16 mouse cellular contexts compared by ENCODE assay signal in genomic region chr7:81564766-81565165, GRCm38 (mm10). TPM values are rescaled to one million over a fixed set of nuclear protein-coding genes. Genes with fewer than 3 reads are reported as not detected.
DNase-seq lines count a peak whose midpoint lies in the region; ATAC-seq and TF ChIP-seq lines count a peak whose summit lies in the region.
"Had no signal": no experiment of that assay in that cellular context is flagged by ENCODE, and none has a peak within 500 bp of the region (broad histone marks: within the 10 kb centered on the region; RNA-seq: fewer than 3 reads in every experiment).

No protein-coding gene starts in this region.

- peaks cover 47% of the 10 kb centered on the region for H3K4me1 ChIP-seq in heart, embryonic 10.5 days
- H3K4me1 ChIP-seq in hindbrain, embryonic 10.5 days (replicated peaks) = peaks cover 15% of the 10 kb centered on the region; the same call in 1 of the 2 replicates
- peaks cover 5% of the 10 kb centered on the region; the same call in 1 of the 2 replicates for H3K4me1 ChIP-seq in hindbrain, embryonic 12.5 days
- no peaks in the 10 kb centered on the region for H3K4me1 ChIP-seq in midbrain, embryonic 11.5 days (ENCODE audit: control insufficient read depth, insufficient read depth, low read length)
- H3K4me1 ChIP-seq in midbrain, postnatal 0 days (ENCODE audit: insufficient read depth, low read length) = no peaks in the 10 kb centered on the region
- H3K4me1 ChIP-seq: embryonic facial prominence, embryonic 15.5 days had no signal

- no peak for TF ChIP-seq CTCF in midbrain, postnatal 0 days (IDR thresholded peaks at IDR 0.05)

- peak overlapping the region; percentile 57 for H3K4me3 ChIP-seq in heart, embryonic 10.5 days
- no peak overlapping the region for H3K4me3 ChIP-seq in hindbrain, embryonic 10.5 days
- H3K4me3 ChIP-seq in hindbrain, embryonic 12.5 days = no peak overlapping the region
- H3K4me3 ChIP-seq in midbrain, embryonic 11.5 days (ENCODE audit: low read depth, low read length) = no peak overlapping the region
- H3K4me3 ChIP-seq in midbrain, postnatal 0 days (ENCODE audit: low read depth, low read length) = no peak overlapping the region
- H3K4me3 ChIP-seq: embryonic facial prominence, embryonic 15.5 days; midbrain, embryonic 10.5 days had no signal

- H3K9ac ChIP-seq in hindbrain, embryonic 12.5 days = no peak overlapping the region
- H3K9ac ChIP-seq in midbrain, embryonic 11.5 days (ENCODE audit: low read length) = no peak overlapping the region
- no peak overlapping the region for H3K9ac ChIP-seq in midbrain, postnatal 0 days (replicated peaks; ENCODE audit: low read length, poor library complexity, severe bottlenecking)
- H3K9ac ChIP-seq: embryonic facial prominence, embryonic 15.5 days had no signal

- H3K9me3 ChIP-seq in heart, embryonic 10.5 days = no peaks in the 10 kb centered on the region
- no peaks in the 10 kb centered on the region for H3K9me3 ChIP-seq in hindbrain, embryonic 10.5 days
- no peaks in the 10 kb centered on the region for H3K9me3 ChIP-seq in hindbrain, embryonic 12.5 days (replicated peaks)
- no peaks in the 10 kb centered on the region for H3K9me3 ChIP-seq in midbrain, embryonic 11.5 days (ENCODE audit: control insufficient read depth, low read length)
- H3K9me3 ChIP-seq in midbrain, postnatal 0 days (ENCODE audit: low read length) = no peaks in the 10 kb centered on the region
- H3K9me3 ChIP-seq: embryonic facial prominence, embryonic 15.5 days; midbrain, embryonic 10.5 days had no signal

- peaks cover 4% of the 10 kb centered on the region for H3K36me3 ChIP-seq in heart, embryonic 10.5 days
- no peaks in the 10 kb centered on the region for H3K36me3 ChIP-seq in hindbrain, embryonic 10.5 days
- H3K36me3 ChIP-seq in hindbrain, embryonic 12.5 days = no peaks in the 10 kb centered on the region
- no peaks in the 10 kb centered on the region for H3K36me3 ChIP-seq in midbrain, embryonic 11.5 days (ENCODE audit: control insufficient read depth, insufficient read depth, low read length)
- no peaks in the 10 kb centered on the region for H3K36me3 ChIP-seq in midbrain, postnatal 0 days (ENCODE audit: insufficient read depth, low read length)
- H3K36me3 ChIP-seq: embryonic facial prominence, embryonic 15.5 days; midbrain, embryonic 10.5 days had no signal

- no peak for ATAC-seq in hindbrain, embryonic 12.5 days (ENCODE audit: low FRiP score)
- no peak for ATAC-seq in midbrain, embryonic 11.5 days (ENCODE audit: low FRiP score)
- ATAC-seq in midbrain, postnatal 0 days (ENCODE audit: low FRiP score) = no peak
- ATAC-seq: inflammation-experienced regulatory T-cells, adult 6 months; Patski had no signal

- peak overlapping the region; percentile 90 for H3K27ac ChIP-seq in heart, embryonic 10.5 days
- H3K27ac ChIP-seq in hindbrain, embryonic 10.5 days = peak overlapping the region; percentile 42; the same call in 1 of the 2 replicates
- H3K27ac ChIP-seq in hindbrain, embryonic 12.5 days = no peak overlapping the region; the same call in 1 of the 2 replicates
- no peak overlapping the region for H3K27ac ChIP-seq in midbrain, embryonic 11.5 days (ENCODE audit: low read depth, low read length)
- H3K27ac ChIP-seq in midbrain, postnatal 0 days (ENCODE audit: low read depth, low read length) = no peak overlapping the region
- H3K27ac ChIP-seq: embryonic facial prominence, embryonic 15.5 days; midbrain, embryonic 10.5 days had no signal

- DNase-seq in heart, embryonic 10.5 days (ENCODE audit: low spot score) = peak; percentile 68
- no peak for DNase-seq in heart, postnatal 4 days
- no peak for DNase-seq in hindbrain, embryonic 10.5 days (ENCODE audit: low spot score)
- peak; percentile 33 for DNase-seq in midbrain, embryonic 11.5 days (ENCODE audit: low spot score, missing footprints)
- DNase-seq in midbrain, postnatal 0 days (ENCODE audit: low spot score) = no peak
- no peak for DNase-seq in kidney, postnatal 25 days
- DNase-seq: adrenal gland, postnatal 36 days; cerebellum, adult 9-10 months; kidney, adult 18-20 months; lung, adult 18-20 months; lung, postnatal 10 days had no signal

- H3K4me2 ChIP-seq in hindbrain, embryonic 12.5 days (replicated peaks) = no peak overlapping the region
- no peak overlapping the region for H3K4me2 ChIP-seq in midbrain, embryonic 11.5 days
- no peak overlapping the region for H3K4me2 ChIP-seq in midbrain, postnatal 0 days (ENCODE audit: low read depth, low read length, poor library complexity, severe bottlenecking)
- H3K4me2 ChIP-seq: embryonic facial prominence, embryonic 15.5 days had no signal

- H3K27me3 ChIP-seq in heart, embryonic 10.5 days (ENCODE audit: insufficient read depth, poor library complexity, severe bottlenecking) = no peaks in the 10 kb centered on the region
- H3K27me3 ChIP-seq in hindbrain, embryonic 10.5 days (ENCODE audit: insufficient read depth, poor library complexity, severe bottlenecking) = no peaks in the 10 kb centered on the region; the same call in 1 of the 2 replicates
- no peaks in the 10 kb centered on the region for H3K27me3 ChIP-seq in hindbrain, embryonic 12.5 days
- H3K27me3 ChIP-seq in midbrain, embryonic 11.5 days (ENCODE audit: control insufficient read depth, insufficient read depth, low read length) = no peaks in the 10 kb centered on the region
- H3K27me3 ChIP-seq in midbrain, postnatal 0 days (ENCODE audit: insufficient read depth, low read length) = no peaks in the 10 kb centered on the region
- H3K27me3 ChIP-seq: embryonic facial prominence, embryonic 15.5 days had no signal

- 76% methylated on average over 7 of the region's 7 CpGs for WGBS in heart, embryonic 10.5 days
- WGBS in hindbrain, embryonic 10.5 days = 77% methylated on average over 7 of the region's 7 CpGs
- WGBS in hindbrain, embryonic 12.5 days = 76% methylated on average over 7 of the region's 7 CpGs
- WGBS in midbrain, embryonic 11.5 days = 76% methylated on average over 7 of the region's 7 CpGs
- 81% methylated on average over 7 of the region's 7 CpGs for WGBS in midbrain, postnatal 0 days

RNA-seq across cellular contexts. Expression of gene Fsd2, which starts 2.0 kb away (rescaled TPM):
- 39.8 and 79.8 TPM in 2 replicates for polyA plus RNA-seq in heart, embryonic 10.5 days (2016; fragmentation: Nextera tagmentation; extraction: Ambion mirVana)
- 100 to 1,000 TPM; 199 to 200 TPM for total RNA-seq in heart, postnatal 4 days (2021)
- 0.07 and 0.54 TPM in 2 replicates for polyA plus RNA-seq in hindbrain, embryonic 10.5 days (2016; fragmentation: Nextera tagmentation; extraction: Ambion mirVana)
- 0.46 and 0.53 TPM in 2 replicates for polyA plus RNA-seq in hindbrain, embryonic 12.5 days (2016; fragmentation: Nextera tagmentation; extraction: Ambion mirVana)
- 0.08 and 0.22 TPM in 2 replicates for polyA plus RNA-seq in midbrain, embryonic 11.5 days (2014; fragmentation: Nextera tagmentation; extraction: Ambion mirVana)
- 0.22 TPM in 1 of 2 replicates, not detected in the other for total RNA-seq in midbrain, postnatal 0 days (2014; rRNA removed)
- 0.28 and 0.36 TPM in 2 replicates for polyA plus RNA-seq in midbrain, postnatal 0 days (2015; fragmentation: Nextera tagmentation; extraction: Ambion mirVana)
- polyA plus RNA-seq: midbrain, embryonic 10.5 days; Patski had no signal

RNA-seq across cellular contexts. Expression of gene Whamm, which starts 6.3 kb away (rescaled TPM):
- polyA plus RNA-seq in heart, embryonic 10.5 days (2016; fragmentation: Nextera tagmentation; extraction: Ambion mirVana) = 3.9 and 4.0 TPM in 2 replicates
- 1 to 10 TPM; 8.3 to 8.4 TPM for total RNA-seq in heart, postnatal 4 days (2021)
- 2.9 and 4.2 TPM in 2 replicates for polyA plus RNA-seq in hindbrain, embryonic 10.5 days (2016; fragmentation: Nextera tagmentation; extraction: Ambion mirVana)
- 7.8 and 7.9 TPM in 2 replicates for polyA plus RNA-seq in hindbrain, embryonic 12.5 days (2016; fragmentation: Nextera tagmentation; extraction: Ambion mirVana)
- 4.2 and 5.7 TPM in 2 replicates for polyA plus RNA-seq in midbrain, embryonic 11.5 days (2014; fragmentation: Nextera tagmentation; extraction: Ambion mirVana)
- total RNA-seq in midbrain, postnatal 0 days (2014; rRNA removed) = 6.2 and 9.6 TPM in 2 replicates
- polyA plus RNA-seq in midbrain, postnatal 0 days (2015; fragmentation: Nextera tagmentation; extraction: Ambion mirVana) = 5.4 and 5.5 TPM in 2 replicates

Comparison
In these comparisons a context has a peak if more than half of its experiments do, and no peak if none do; other contexts are left out.
1. DNase-seq: peak in heart, embryonic 10.5 days (single experiment) and midbrain, embryonic 11.5 days (single experiment); none in heart, postnatal 4 days (single experiment), hindbrain, embryonic 10.5 days (single experiment), midbrain, postnatal 0 days (single experiment) and kidney, postnatal 25 days (0 of 2).
2. H3K27ac ChIP-seq: peak in heart, embryonic 10.5 days (single experiment) and hindbrain, embryonic 10.5 days (single experiment); none in hindbrain, embryonic 12.5 days (single experiment), midbrain, embryonic 11.5 days (single experiment) and midbrain, postnatal 0 days (single experiment).
3. RNA of gene Fsd2, which starts 2.0 kb away (polyA plus RNA-seq): 39.8 to 79.8 TPM in heart, embryonic 10.5 days; 0.07 to 0.54 TPM in hindbrain, embryonic 10.5 days, 0.46 to 0.53 TPM in hindbrain, embryonic 12.5 days, 0.28 to 0.36 TPM in midbrain, postnatal 0 days and 0.08 to 0.22 TPM in midbrain, embryonic 11.5 days; every median in the first group is over 10 times any median in the second.